Mouse (Mus musculus): ENCODE measurements around the gene Ankrd11. TPM values are rescaled to one million over a fixed set of nuclear protein-coding genes. Genes with fewer than 3 reads are reported as not detected.

The Ankrd11 gene
- 76.2 and 79.2 TPM in 2 replicates for polyA plus RNA-seq (2012; ENCODE audit: insufficient read depth, insufficient read length, missing spikeins)

DNA sequence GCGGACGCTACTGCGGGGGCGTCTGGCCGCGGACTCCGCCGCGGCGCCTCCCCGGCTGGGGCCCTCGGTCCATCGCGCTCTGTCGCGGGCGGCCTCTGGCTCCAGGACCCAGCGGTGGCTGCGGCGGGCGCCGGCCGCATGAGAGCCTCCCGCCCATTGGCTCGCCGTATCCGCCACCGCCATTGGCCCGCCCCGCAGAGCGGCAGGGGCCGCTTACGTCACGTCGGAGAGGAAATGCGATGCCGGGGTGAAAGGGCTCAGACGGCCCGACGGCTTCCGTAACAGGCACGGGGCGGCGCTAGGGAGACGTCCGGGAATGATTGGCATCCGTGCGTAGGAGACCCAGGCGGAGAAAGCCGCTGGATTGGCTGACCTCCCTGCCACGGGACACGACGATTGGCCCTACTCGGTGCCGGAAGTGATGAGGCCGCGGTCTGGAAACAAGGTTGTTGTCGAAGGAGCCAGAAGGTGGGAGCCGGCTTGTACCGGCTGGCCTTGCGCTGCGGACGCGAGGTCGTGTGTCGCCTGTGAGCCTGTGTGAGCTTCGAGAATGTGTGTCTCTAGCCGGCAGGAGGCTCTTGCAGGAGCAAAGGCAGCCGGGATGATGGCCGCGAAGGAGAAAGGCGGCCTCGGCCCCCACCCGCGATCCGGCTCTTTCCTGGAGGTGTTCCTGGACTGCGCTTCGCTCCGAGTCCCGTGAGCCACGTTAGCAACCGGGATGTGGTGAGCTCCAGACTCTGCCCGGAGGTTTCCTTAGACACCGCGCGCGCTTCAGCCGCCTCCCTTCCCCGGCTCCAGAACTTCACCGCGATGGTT, at the start of gene Ankrd11:
TSS of gene Ankrd11 (minus strand) at position 120 of the 816 bp plus-strand sequence.
- H3K4me3 ChIP-seq (ENCODE audit: insufficient read depth, low read length), result peak within 1 kb of the TSS; percentile 79
- peaks cover 26% of the 10 kb centered on the region for H3K4me1 ChIP-seq (ENCODE audit: control insufficient read depth, insufficient read depth, low read length)
- peak within 1 kb of the TSS; percentile 84 for H3K27ac ChIP-seq (ENCODE audit: insufficient read depth, low read depth, low read length)
- TF ChIP-seq CTCF (IDR thresholded peaks at IDR 0.05; ENCODE audit: low read depth, low read length) (no peak), POLR2A (IDR thresholded peaks at IDR 0.05; ENCODE audit: borderline replicate concordance, low read depth, low read length) (peak; percentile 88)

DNA sequence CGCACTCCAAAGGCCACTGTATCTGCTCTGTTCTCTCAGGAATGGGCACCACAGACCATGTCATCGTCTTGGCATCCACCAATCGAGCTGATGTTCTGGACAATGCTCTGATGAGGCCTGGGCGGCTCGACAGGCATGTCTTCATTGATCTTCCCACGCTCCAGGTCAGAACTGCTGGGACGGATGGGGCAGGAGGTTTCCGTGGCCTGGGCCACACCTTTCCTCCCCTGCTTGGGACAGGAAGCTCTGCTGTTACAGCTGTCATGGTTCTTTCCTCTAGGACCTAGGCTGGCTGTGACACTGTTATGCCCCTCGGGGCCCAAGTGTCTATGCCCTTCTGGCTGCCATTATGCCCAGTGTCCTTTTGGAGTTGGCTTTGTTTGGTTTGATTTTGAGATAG, 45.2 kb upstream of the Ankrd11 start:
- Histone ChIP-seq H3K4me3 (ENCODE audit: insufficient read depth, low read length) (no peak overlapping the region), H3K27ac (ENCODE audit: insufficient read depth, low read depth, low read length) (no peak overlapping the region), H3K4me1 (ENCODE audit: control insufficient read depth, insufficient read depth, low read length) (no peaks in the 10 kb centered on the region)
- TF ChIP-seq CTCF (IDR thresholded peaks at IDR 0.05; ENCODE audit: low read depth, low read length) (no peak), POLR2A (IDR thresholded peaks at IDR 0.05; ENCODE audit: borderline replicate concordance, low read depth, low read length) (no peak)

DNA sequence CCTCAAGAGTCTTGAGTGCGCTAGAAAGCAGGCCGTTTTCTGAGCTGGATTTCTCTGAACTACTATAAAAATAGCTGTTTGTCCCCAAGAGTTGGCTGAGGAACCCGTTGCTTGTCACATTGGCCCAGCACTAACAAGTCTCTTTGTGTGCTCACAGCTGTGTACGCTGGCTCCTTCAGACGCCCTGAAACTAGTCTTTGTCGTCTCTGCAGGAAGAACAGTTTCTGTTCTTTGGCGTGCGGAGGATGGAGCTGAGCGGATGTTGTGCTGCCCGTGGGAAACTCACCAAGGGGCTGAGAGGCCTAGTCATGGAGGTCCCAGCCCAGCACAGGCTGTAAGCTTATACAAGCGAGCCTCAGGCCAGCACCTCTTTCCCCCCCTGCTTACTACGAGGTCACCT, 41.5 kb upstream of the Ankrd11 start:
- Histone ChIP-seq H3K27ac (ENCODE audit: insufficient read depth, low read depth, low read length) (no peak overlapping the region), H3K4me3 (ENCODE audit: insufficient read depth, low read length) (no peak overlapping the region), H3K4me1 (ENCODE audit: control insufficient read depth, insufficient read depth, low read length) (no peaks in the 10 kb centered on the region)
- no peak for TF ChIP-seq POLR2A (IDR thresholded peaks at IDR 0.05; ENCODE audit: borderline replicate concordance, low read depth, low read length)
- no peak for TF ChIP-seq CTCF (IDR thresholded peaks at IDR 0.05; ENCODE audit: low read depth, low read length)

DNA sequence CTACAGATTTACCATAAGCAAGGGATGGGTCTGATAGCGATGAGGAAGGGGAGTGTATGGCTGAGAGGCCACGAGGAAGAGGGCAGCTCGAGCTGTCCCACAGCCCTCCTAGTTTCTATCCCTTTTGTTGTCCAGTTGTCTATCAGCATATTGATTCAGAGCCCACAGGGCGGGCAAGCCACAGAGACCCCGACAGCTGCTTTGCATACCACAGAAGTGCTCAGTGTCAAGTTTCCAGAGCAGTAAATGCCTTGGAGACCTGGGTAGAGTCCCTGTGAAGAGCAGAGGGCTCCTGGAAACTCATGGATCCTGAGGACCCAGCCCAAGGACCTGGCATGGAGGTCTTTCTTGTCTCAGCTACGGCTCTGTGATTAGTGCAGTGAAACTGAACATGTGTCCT, 40.9 kb upstream of the Ankrd11 start:
- Histone ChIP-seq H3K27ac (ENCODE audit: insufficient read depth, low read depth, low read length) (no peak overlapping the region), H3K4me1 (ENCODE audit: control insufficient read depth, insufficient read depth, low read length) (no peaks in the 10 kb centered on the region), H3K4me3 (ENCODE audit: insufficient read depth, low read length) (no peak overlapping the region)
- TF ChIP-seq POLR2A (IDR thresholded peaks at IDR 0.05; ENCODE audit: borderline replicate concordance, low read depth, low read length), result no peak
- no peak for TF ChIP-seq CTCF (IDR thresholded peaks at IDR 0.05; ENCODE audit: low read depth, low read length)

DNA sequence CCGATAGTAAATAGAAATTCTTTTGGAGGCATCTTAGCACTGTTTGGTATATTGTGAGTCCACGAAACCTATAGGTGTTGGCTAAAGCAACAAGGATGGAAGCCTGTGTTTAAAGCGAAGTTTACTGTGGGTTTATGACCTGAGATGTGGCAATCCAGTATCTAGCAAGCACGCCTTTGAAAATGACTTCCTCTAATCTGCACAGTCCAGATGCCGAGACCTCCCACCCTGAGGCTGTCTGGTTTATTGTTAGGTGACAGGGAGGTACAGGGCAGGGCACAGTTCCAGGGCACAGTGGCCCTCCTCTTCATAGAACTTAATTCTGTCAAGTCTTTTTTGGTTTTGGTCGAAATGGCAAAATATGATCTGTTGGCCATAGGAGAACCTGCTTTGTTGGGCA, 35.1 kb upstream of the Ankrd11 start:
- Histone ChIP-seq H3K4me3 (ENCODE audit: insufficient read depth, low read length) (no peak overlapping the region), H3K27ac (ENCODE audit: insufficient read depth, low read depth, low read length) (no peak overlapping the region), H3K4me1 (ENCODE audit: control insufficient read depth, insufficient read depth, low read length) (no peaks in the 10 kb centered on the region)
- no peak for TF ChIP-seq CTCF (IDR thresholded peaks at IDR 0.05; ENCODE audit: low read depth, low read length)
- no peak for TF ChIP-seq POLR2A (IDR thresholded peaks at IDR 0.05; ENCODE audit: borderline replicate concordance, low read depth, low read length)

DNA sequence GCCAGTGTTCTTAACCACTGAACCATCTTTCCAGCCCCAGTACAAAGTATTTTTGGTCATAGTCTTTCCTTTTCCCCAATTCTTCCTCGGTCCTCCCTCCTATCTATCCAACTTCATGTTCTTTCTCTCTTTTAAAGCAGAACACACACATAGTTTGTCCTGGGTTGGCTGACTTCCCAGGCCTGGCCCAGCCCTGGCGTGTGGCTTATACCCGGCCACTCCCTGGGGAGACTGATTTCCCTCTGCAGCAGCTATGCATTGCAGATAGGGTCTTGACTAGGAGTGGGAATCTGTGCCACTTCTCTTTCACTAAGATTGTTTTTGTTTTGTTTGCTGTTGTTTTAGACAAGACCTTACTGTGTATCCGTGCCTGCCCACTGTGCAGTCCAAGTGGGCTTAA, 29.1 kb upstream of the Ankrd11 start:
- H3K4me3 ChIP-seq (ENCODE audit: insufficient read depth, low read length), result no peak overlapping the region
- TF ChIP-seq POLR2A (IDR thresholded peaks at IDR 0.05; ENCODE audit: borderline replicate concordance, low read depth, low read length) (no peak), CTCF (IDR thresholded peaks at IDR 0.05; ENCODE audit: low read depth, low read length) (no peak)
- no peaks in the 10 kb centered on the region; the same call in 1 of the 2 replicates for H3K4me1 ChIP-seq (ENCODE audit: control insufficient read depth, insufficient read depth, low read length)
- no peak overlapping the region for H3K27ac ChIP-seq (ENCODE audit: insufficient read depth, low read depth, low read length)

- Histone ChIP-seq H3K4me1 (ENCODE audit: control insufficient read depth, insufficient read depth, low read length) (peaks cover 4% of the 10 kb centered on the region), H3K4me3 (ENCODE audit: insufficient read depth, low read length) (peak overlapping the region; percentile 94), H3K27ac (ENCODE audit: insufficient read depth, low read depth, low read length) (peak overlapping the region; percentile 58)
- no peak for TF ChIP-seq POLR2A (IDR thresholded peaks at IDR 0.05; ENCODE audit: borderline replicate concordance, low read depth, low read length)
- no peak for TF ChIP-seq CTCF (IDR thresholded peaks at IDR 0.05; ENCODE audit: low read depth, low read length)
These were observed 24.1 kb upstream of the Ankrd11 start for GRCm38 (mm10) chr8:123066101-123066683.

GRCm38 (mm10) chr8:123065214-123066100, 23.4 kb upstream of the Ankrd11 start:
- TF ChIP-seq POLR2A (IDR thresholded peaks at IDR 0.05; ENCODE audit: borderline replicate concordance, low read depth, low read length) (peak; percentile 27; the same call in 1 of the 2 replicates), CTCF (IDR thresholded peaks at IDR 0.05; ENCODE audit: low read depth, low read length) (no peak)
- peaks cover 4% of the 10 kb centered on the region for H3K4me1 ChIP-seq (ENCODE audit: control insufficient read depth, insufficient read depth, low read length)
- H3K4me3 ChIP-seq (ENCODE audit: insufficient read depth, low read length), result peak overlapping the region; percentile 94
- peak overlapping the region; percentile 86 for H3K27ac ChIP-seq (ENCODE audit: insufficient read depth, low read depth, low read length)

GRCm38 (mm10) chr8:123064809-123065213, 22.7 kb upstream of the Ankrd11 start:
- TF ChIP-seq CTCF (IDR thresholded peaks at IDR 0.05; ENCODE audit: low read depth, low read length) (no peak), POLR2A (IDR thresholded peaks at IDR 0.05; ENCODE audit: borderline replicate concordance, low read depth, low read length) (no peak)
- peaks cover 4% of the 10 kb centered on the region for H3K4me1 ChIP-seq (ENCODE audit: control insufficient read depth, insufficient read depth, low read length)
- peak overlapping the region; percentile 76 for H3K4me3 ChIP-seq (ENCODE audit: insufficient read depth, low read length)
- peak overlapping the region; percentile 86 for H3K27ac ChIP-seq (ENCODE audit: insufficient read depth, low read depth, low read length)
